Mouse (Mus musculus) heart, postnatal 0 days (tissue): ENCODE data around the gene Stra6. TPM values are rescaled to one million over a fixed set of nuclear protein-coding genes. Genes with fewer than 3 reads are reported as not detected.
A peak's percentile ranks its signal among the peaks of the same experiment; 100 is the strongest.

Experiments
- ATAC-seq: fragments of 200-750 bp; cut with Nextera tagmentation; 2 replicates; pipeline ENCODE4 v1.8.0; 2017; ENCODE audit warnings: low read depth, moderate number of reproducible peaks, moderate library complexity; ENCODE audit not compliant: insufficient read depth
- DNase-seq: peaks from one replicate; pipeline ENCODE4 v3.0.0-alpha.2; 2016; ENCODE audit warnings: low spot score
- H3K27ac ChIP-seq: fragments of 300-500 bp; sonication (generic); 2 replicates; pipeline ENCODE4 v1.5.1; 2014; ENCODE audit warnings: low read depth, mild to moderate bottlenecking
- H3K27me3 ChIP-seq: fragments of 300-500 bp; sonication (generic); 2 replicates; pipeline ENCODE4 v1.6.1; 2014; ENCODE audit warnings: low read length, mixed read lengths; ENCODE audit not compliant: control insufficient read depth, insufficient read depth
- H3K36me3 ChIP-seq: fragments of 300-500 bp; sonication (generic); replicated peaks from 2 replicates; pipeline ENCODE4 v1.6.1; 2014; ENCODE audit warnings: low read length, mixed read lengths; ENCODE audit not compliant: control insufficient read depth, insufficient read depth
- H3K4me1 ChIP-seq: fragments of 300-500 bp; sonication (generic); 2 replicates; pipeline ENCODE4 v1.6.1; 2014; ENCODE audit warnings: antibody characterized with exemption; ENCODE audit not compliant: control insufficient read depth, insufficient read depth
- H3K4me2 ChIP-seq: fragments of 300-500 bp; sonication (generic); 2 replicates; pipeline ENCODE4 v1.6.1; 2014; ENCODE audit warnings: low read depth, mild to moderate bottlenecking, low read length, moderate library complexity
- H3K4me3 ChIP-seq: fragments of 300-500 bp; sonication (generic); 2 replicates; pipeline ENCODE4 v1.5.1; 2014; ENCODE audit warnings: low read depth, low read length
- H3K9ac ChIP-seq: fragments of 300-500 bp; sonication (generic); replicated peaks from 2 replicates; pipeline ENCODE4 v1.6.1; 2014; ENCODE audit warnings: low read depth, low read length, mixed read lengths
- H3K9me3 ChIP-seq: fragments of 300-500 bp; sonication (generic); replicated peaks from 2 replicates; pipeline ENCODE4 v1.6.1; 2016; ENCODE audit warnings: low read length; ENCODE audit not compliant: control insufficient read depth
- CTCF ChIP-seq: IDR thresholded peaks from 2 replicates; pipeline ENCODE4 v1.5.1; 2016; ENCODE audit warnings: antibody characterized with exemption, control low read depth, low read depth
- EP300 ChIP-seq: IDR thresholded peaks from 2 replicates; pipeline ENCODE4 v1.6.1; 2016; ENCODE audit warnings: antibody characterized with exemption, low read depth
- WGBS: fragments of 180-500 bp; shearing (Covaris S2); extraction: QIAGEN DNeasy Blood & Tissue Kit; methylation state at CpG from one replicate; pipeline ENCODE4 v1.1.7; 2014; 5-methylcytosine and 5-hydroxymethylcytosine counted together
- polyA plus RNA-seq: library from polyadenylated mRNA; unstranded; fragments of >200 nt; fragmentation: Nextera tagmentation; extraction: Ambion mirVana; gene quantifications from 2 replicates; pipeline ENCODE4 v1.2.1, GENCODE M21; 2015
- total RNA-seq: library from RNA; depleted of rRNA; stranded (reverse); fragments of >200 nt; gene quantifications from 2 replicates; pipeline ENCODE4 v1.2.3, GENCODE M21; 2014; ENCODE audit warnings: low replicate concordance

Stra6 gene
- total and polyA plus RNA-seq, 2 experiments from 2014 or later = 0.05 TPM; not detected in 1

DNA sequence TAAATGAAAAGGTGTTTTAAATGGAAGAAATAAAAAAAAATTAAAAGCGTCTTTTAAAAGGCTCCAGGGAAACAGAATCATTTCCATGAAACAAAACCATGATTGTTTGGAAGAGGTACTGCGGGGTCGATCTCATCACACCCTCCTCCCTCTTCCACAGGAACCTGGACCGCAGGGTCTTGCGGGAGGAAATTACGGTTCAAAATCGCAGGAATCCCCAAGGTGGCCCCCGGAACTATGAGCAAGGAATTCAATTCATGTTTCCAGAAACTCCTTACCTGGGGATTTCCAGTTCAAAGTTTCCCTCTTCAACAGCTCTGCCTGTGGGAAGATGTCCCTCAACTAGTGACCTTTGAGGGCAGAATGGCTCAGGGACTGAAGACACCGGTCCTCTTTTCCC is 50.4 kb downstream of the Stra6 start:
- Histone ChIP-seq H3K36me3 (no peaks in the 10 kb centered on the region), H3K27me3 (peaks cover 43% of the 10 kb centered on the region), H3K4me3 (peak overlapping the region; percentile 24), H3K9me3 (no peaks in the 10 kb centered on the region), H3K4me1 (no peaks in the 10 kb centered on the region; the same call in 1 of the 2 replicates), H3K9ac (no peak overlapping the region), H3K4me2 (peak overlapping the region; percentile 52; the same call in 1 of the 2 replicates), H3K27ac (no peak overlapping the region)
- TF ChIP-seq EP300 (no peak), CTCF (no peak)
- no peak for DNase-seq
- no peak for ATAC-seq
- 29% methylated on average over 9 of the region's 9 CpGs for WGBS

DNA sequence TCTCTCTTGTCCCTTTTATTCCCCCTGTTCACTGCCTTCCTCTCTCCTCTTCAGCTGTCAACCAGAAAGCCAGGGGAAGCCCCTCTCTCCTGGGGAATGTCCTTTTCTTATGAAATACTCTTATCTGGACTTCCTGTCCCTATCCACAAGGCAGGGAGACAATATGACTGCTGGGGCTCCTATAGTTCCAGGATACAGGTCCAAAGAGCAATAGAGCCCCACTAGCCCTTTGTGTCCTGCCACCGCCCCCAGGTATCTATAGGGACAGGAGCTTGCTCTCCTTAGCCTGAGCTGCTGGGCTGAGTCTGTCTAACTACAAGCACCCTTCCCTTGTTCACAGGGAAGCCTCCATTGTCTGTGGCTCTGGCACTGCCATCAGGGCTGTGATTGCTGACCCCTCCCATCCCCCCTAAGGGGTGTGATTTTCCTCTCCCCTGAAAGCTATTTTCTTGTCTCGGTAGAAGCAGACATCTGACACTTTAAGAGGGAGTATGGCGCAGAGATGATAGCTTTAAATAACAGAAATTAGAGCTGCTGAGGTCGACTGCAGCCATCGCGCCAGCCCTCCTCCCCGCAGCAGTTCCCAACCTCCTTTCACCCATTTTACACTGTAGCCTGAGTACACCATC is 51.8 kb downstream of the Stra6 start:
- Histone ChIP-seq H3K9ac (no peak overlapping the region), H3K4me3 (no peak overlapping the region), H3K4me1 (no peaks in the 10 kb centered on the region; the same call in 1 of the 2 replicates), H3K36me3 (no peaks in the 10 kb centered on the region), H3K9me3 (no peaks in the 10 kb centered on the region), H3K4me2 (no peak overlapping the region), H3K27ac (no peak overlapping the region), H3K27me3 (peaks cover 43% of the 10 kb centered on the region)
- no peak for DNase-seq
- TF ChIP-seq CTCF = no peak
- TF ChIP-seq EP300 = no peak
- WGBS = 36% methylated on average over 7 of the region's 7 CpGs
- no peak for ATAC-seq

DNA sequence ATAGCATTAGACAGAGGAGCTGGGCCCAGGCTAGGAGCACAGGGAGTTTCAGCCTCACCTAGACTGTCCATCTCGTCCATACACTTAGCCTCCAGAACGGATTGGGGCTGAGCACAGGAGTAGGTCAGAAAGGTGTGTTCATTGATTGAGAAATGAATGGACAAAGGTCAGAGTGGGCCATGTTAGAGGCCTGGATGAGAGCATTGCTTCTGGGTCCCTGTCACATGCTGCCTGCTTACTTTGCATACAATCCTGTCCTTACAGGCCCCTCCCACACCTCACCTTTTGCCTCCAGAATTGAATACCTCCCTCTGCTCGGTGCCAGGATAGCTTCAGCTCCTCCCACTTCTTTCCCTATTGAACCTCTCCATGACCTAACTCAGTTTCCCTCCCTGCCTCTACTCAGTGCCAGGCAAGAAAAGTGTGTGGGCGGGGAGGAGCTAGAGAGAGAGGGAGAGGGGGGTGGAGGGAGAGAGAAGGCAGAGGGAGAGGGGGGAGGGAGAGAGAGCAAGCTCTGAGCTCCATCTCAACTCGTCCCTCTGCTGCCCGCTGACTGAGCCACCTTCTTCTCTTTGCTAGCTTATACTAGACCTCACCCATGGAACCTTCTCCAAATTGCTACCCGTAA is 52.5 kb downstream of the Stra6 start:
- H3K9ac ChIP-seq = no peak overlapping the region
- ATAC-seq = no peak
- no peaks in the 10 kb centered on the region for H3K36me3 ChIP-seq
- WGBS = 55% methylated on average over 7 of the region's 7 CpGs
- no peaks in the 10 kb centered on the region; the same call in 1 of the 2 replicates for H3K4me1 ChIP-seq
- H3K27ac ChIP-seq = no peak overlapping the region
- TF ChIP-seq EP300 (no peak), CTCF (no peak)
- no peak overlapping the region for H3K4me2 ChIP-seq
- no peak for DNase-seq
- no peak overlapping the region for H3K4me3 ChIP-seq
- H3K9me3 ChIP-seq = no peaks in the 10 kb centered on the region
- peaks cover 43% of the 10 kb centered on the region for H3K27me3 ChIP-seq

DNA sequence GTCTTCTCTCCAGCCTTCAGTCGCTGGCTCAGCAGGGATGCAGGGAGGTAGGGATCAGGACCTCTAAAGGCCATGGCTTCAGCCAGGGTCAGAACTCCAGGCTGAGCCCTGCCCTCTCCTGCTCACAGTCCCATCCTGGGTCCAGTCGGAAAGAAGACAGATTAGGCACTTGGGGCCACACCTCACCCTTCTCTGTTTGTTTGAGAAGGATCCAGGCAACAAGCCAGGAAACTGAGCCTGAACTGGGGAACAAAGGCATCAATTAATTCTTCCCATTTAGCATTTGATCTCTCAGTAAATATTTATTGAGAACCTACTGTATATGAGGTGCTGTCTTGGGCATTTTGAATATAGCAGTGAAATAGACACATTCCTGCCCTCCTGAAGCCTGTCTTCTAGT is 55.1 kb downstream of the Stra6 start, which contains the start of gene Ccdc33:
Gene Ccdc33 (minus strand): TSS at position 153 of the 400 bp plus-strand sequence.
- WGBS = 32% methylated on average over 2 of the region's 2 CpGs
- peaks cover 25% of the 10 kb centered on the region for H3K27me3 ChIP-seq
- no peak within 1 kb of the TSS for H3K27ac ChIP-seq
- ATAC-seq (no peak), DNase-seq (no peak)
- no peak within 1 kb of the TSS for H3K9ac ChIP-seq
- H3K36me3 ChIP-seq = no peaks in the 10 kb centered on the region
- no peak within 1 kb of the TSS for H3K4me2 ChIP-seq
- TF ChIP-seq EP300 (no peak), CTCF (no peak)
- no peaks in the 10 kb centered on the region for H3K9me3 ChIP-seq
- no peak within 1 kb of the TSS for H3K4me3 ChIP-seq
- no peaks in the 10 kb centered on the region; the same call in 1 of the 2 replicates for H3K4me1 ChIP-seq

DNA sequence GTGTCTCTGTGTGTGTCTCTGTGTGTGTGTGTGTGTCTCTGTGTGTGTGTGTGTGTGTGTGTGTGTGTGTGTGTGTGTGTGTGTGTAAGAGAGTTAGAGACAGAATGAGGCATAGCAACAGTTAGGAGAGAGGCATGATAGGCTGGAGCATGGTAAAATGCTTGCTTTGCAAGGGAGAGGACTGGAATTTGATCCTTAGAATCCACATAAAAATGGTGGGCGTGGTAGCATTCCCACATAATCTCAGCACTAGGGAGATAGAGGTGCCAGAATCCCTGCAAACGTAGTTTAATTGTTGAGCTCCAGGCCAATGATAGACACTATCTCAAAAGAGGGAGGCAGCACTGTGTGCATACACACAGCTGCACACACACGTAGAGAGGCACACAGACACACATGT is 61.5 kb downstream of the Stra6 start:
- no peak for TF ChIP-seq EP300
- no peak for TF ChIP-seq CTCF
- Histone ChIP-seq H3K36me3 (no peaks in the 10 kb centered on the region), H3K9ac (no peak overlapping the region), H3K4me2 (no peak overlapping the region), H3K4me3 (no peak overlapping the region), H3K9me3 (no peaks in the 10 kb centered on the region), H3K4me1 (no peaks in the 10 kb centered on the region), H3K27ac (no peak overlapping the region), H3K27me3 (peaks cover 23% of the 10 kb centered on the region)
- ATAC-seq (no peak), DNase-seq (no peak)
- WGBS = 39% methylated on average over 3 of the region's 3 CpGs
